Mouse (Mus musculus): ENCODE measurements around the gene Grid2ip. TPM values are rescaled to one million over a fixed set of nuclear protein-coding genes. Genes with fewer than 3 reads are reported as not detected.
"Not testable (repeated sequence)": the region's sequence is repeated elsewhere in the genome, so short reads cannot be mapped to it uniquely, and the experiment has no call there.

Gene Grid2ip
- polyA plus RNA-seq, 1 experiment from 2014 or later = 0.12 TPM

- Histone ChIP-seq H3K27me3 (ENCODE audit: control insufficient read depth, insufficient read depth, low read length) (peaks cover 69% of the 10 kb centered on the region), H3K4me3 (ENCODE audit: low read depth, low read length) (no peak overlapping the region), H3K36me3 (ENCODE audit: control insufficient read depth, insufficient read depth, low read length) (no peaks in the 10 kb centered on the region), H3K27ac (ENCODE audit: low read depth, low read length) (no peak overlapping the region), H3K9ac (ENCODE audit: low read length) (no peak overlapping the region), H3K4me1 (ENCODE audit: control insufficient read depth, insufficient read depth, low read length) (peaks cover 5% of the 10 kb centered on the region; the same call in 1 of the 2 replicates), H3K4me2 (no peak overlapping the region), H3K9me3 (ENCODE audit: control insufficient read depth, low read length) (no peaks in the 10 kb centered on the region)
- DNase-seq (ENCODE audit: low spot score, missing footprints) = peak; percentile 73
- ATAC-seq (ENCODE audit: low FRiP score) = no peak
- WGBS = 52% methylated on average over 4 of the region's 4 CpGs
Observed at GRCm38 (mm10) chr5:143371146-143371510, 14.0 kb downstream of the Grid2ip start.

GRCm38 (mm10) chr5:143372818-143373217 lies 15.7 kb downstream of the Grid2ip start:
- Histone ChIP-seq H3K4me2 (peak overlapping the region; percentile 42), H3K27me3 (ENCODE audit: control insufficient read depth, insufficient read depth, low read length) (peaks cover 69% of the 10 kb centered on the region), H3K36me3 (ENCODE audit: control insufficient read depth, insufficient read depth, low read length) (no peaks in the 10 kb centered on the region), H3K9ac (ENCODE audit: low read length) (no peak overlapping the region), H3K9me3 (ENCODE audit: control insufficient read depth, low read length) (no peaks in the 10 kb centered on the region), H3K4me1 (ENCODE audit: control insufficient read depth, insufficient read depth, low read length) (peaks cover 5% of the 10 kb centered on the region; the same call in 1 of the 2 replicates), H3K27ac (ENCODE audit: low read depth, low read length) (no peak overlapping the region), H3K4me3 (ENCODE audit: low read depth, low read length) (peak overlapping the region; percentile 19; the same call in 1 of the 2 replicates)
- 0 out of 2 replicates have a peak, but pooled peaks have one; percentile 27 for ATAC-seq (ENCODE audit: low FRiP score)
- peak; percentile 88 for DNase-seq (ENCODE audit: low spot score, missing footprints)
- WGBS = 1% methylated on average over 35 of the region's 35 CpGs

- DNase-seq (ENCODE audit: low spot score, missing footprints) (peak; percentile 98), ATAC-seq (ENCODE audit: low FRiP score) (no peak)
- no peaks in the 10 kb centered on the region for H3K9me3 ChIP-seq (ENCODE audit: control insufficient read depth, low read length)
- peaks cover 1% of the 10 kb centered on the region; the same call in 1 of the 2 replicates for H3K4me1 ChIP-seq (ENCODE audit: control insufficient read depth, insufficient read depth, low read length)
- H3K4me2 ChIP-seq = 0 out of 2 replicates have a peak overlapping the region, but pooled peaks have one; percentile 13
- no peak overlapping the region for H3K9ac ChIP-seq (ENCODE audit: low read length)
- WGBS = 6% methylated on average over 21 of the region's 21 CpGs
- H3K4me3 ChIP-seq (ENCODE audit: low read depth, low read length) = 0 out of 2 replicates have a peak overlapping the region, but pooled peaks have one; percentile 3
- no peak overlapping the region for H3K27ac ChIP-seq (ENCODE audit: low read depth, low read length)
- no peaks in the 10 kb centered on the region for H3K36me3 ChIP-seq (ENCODE audit: control insufficient read depth, insufficient read depth, low read length)
- H3K27me3 ChIP-seq (ENCODE audit: control insufficient read depth, insufficient read depth, low read length) = peaks cover 44% of the 10 kb centered on the region
Observed at GRCm38 (mm10) chr5:143375242-143375641, 18.1 kb downstream of the Grid2ip start.

GRCm38 (mm10) chr5:143376156-143376555 lies 19.0 kb downstream of the Grid2ip start:
- no peak overlapping the region for H3K9ac ChIP-seq (ENCODE audit: low read length)
- peak; percentile 84 for DNase-seq (ENCODE audit: low spot score, missing footprints)
- no peaks in the 10 kb centered on the region for H3K9me3 ChIP-seq (ENCODE audit: control insufficient read depth, low read length)
- H3K4me3 ChIP-seq (ENCODE audit: low read depth, low read length) = no peak overlapping the region
- H3K4me2 ChIP-seq = no peak overlapping the region
- H3K27ac ChIP-seq (ENCODE audit: low read depth, low read length) = no peak overlapping the region
- WGBS = 83% methylated on average over 4 of the region's 4 CpGs
- H3K36me3 ChIP-seq (ENCODE audit: control insufficient read depth, insufficient read depth, low read length) = no peaks in the 10 kb centered on the region
- no peak for ATAC-seq (ENCODE audit: low FRiP score)
- H3K27me3 ChIP-seq (ENCODE audit: control insufficient read depth, insufficient read depth, low read length) = peaks cover 35% of the 10 kb centered on the region
- no peaks in the 10 kb centered on the region for H3K4me1 ChIP-seq (ENCODE audit: control insufficient read depth, insufficient read depth, low read length)

DNA sequence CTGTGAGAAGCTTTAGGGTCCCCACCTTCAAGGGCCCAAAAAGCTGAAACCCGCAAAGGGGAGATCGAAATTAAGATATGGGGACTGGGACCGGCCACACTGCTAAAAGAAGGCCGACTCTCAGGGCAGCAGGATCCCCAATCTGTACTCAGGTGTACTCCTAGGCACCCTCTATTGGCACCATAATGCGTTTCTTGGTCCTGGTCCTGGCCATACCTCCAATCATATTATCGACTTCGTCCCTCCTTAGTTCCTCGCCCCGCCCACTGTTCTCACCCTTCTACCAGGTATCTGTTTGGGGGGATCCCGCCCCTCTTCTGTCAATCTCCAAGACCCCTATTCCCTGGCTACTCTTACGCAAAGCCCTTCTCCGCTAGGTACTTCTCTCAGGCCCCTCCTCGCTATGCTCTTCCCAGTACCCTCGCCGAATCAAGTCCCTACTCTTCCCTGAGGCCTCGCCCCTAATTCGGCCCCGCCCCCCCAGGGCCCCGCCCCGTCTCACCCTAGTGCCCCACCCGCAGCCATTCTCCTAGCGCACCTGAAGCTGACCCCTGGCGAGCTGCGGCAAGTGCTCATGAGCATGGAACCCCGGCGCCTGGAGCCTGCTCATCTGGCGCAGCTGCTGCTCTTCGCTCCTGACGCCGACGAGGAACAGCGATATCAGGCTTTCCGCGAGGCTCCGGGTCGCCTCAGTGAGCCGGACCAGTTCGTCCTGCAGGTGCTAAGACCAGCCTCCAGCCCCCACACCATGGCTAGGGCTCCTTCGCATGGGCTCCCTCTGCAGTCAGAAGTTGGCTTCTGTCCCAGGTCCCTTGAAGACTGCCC lies 29.9 kb downstream of the Grid2ip start:
- Histone ChIP-seq H3K27ac (ENCODE audit: low read depth, low read length) (no peak overlapping the region), H3K9ac (ENCODE audit: low read length) (no peak overlapping the region), H3K36me3 (ENCODE audit: control insufficient read depth, insufficient read depth, low read length) (no peaks in the 10 kb centered on the region), H3K27me3 (ENCODE audit: control insufficient read depth, insufficient read depth, low read length) (peaks cover 6% of the 10 kb centered on the region), H3K9me3 (ENCODE audit: control insufficient read depth, low read length) (no peaks in the 10 kb centered on the region), H3K4me1 (ENCODE audit: control insufficient read depth, insufficient read depth, low read length) (no peaks in the 10 kb centered on the region; the same call in 1 of the 2 replicates), H3K4me3 (ENCODE audit: low read depth, low read length) (peak overlapping the region; percentile 3; the same call in 1 of the 2 replicates), H3K4me2 (peak overlapping the region; percentile 44)
- ATAC-seq (ENCODE audit: low FRiP score) (peak; percentile 46; the same call in 1 of the 2 replicates), DNase-seq (ENCODE audit: low spot score, missing footprints) (peak; percentile 87)
- WGBS = 9% methylated on average over 39 of the region's 39 CpGs

DNA sequence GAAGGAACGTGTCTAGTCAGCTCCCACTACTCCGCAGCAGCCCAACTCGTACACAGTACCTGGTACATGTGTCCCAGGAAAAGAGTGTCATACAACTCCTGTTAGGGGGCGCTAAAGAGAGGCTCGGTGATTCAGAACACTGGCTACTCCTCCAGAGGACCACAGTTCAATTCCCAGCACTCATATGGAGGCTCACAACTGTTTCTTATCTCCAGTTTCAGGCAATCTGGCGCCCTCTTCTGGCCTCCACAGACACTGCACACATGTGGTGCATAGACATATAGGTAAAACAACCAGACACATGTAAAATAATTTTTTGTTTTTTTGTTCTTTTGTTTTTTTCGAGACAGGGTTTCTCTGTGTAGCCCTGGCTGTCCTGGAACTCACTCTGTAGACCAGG lies 37.0 kb downstream of the Grid2ip start:
- H3K27me3 ChIP-seq (ENCODE audit: control insufficient read depth, insufficient read depth, low read length) = no peaks in the 10 kb centered on the region
- 81% methylated on average over 7 of the region's 7 CpGs for WGBS
- no peak overlapping the region for H3K9ac ChIP-seq (ENCODE audit: low read length)
- no peak overlapping the region for H3K4me3 ChIP-seq (ENCODE audit: low read depth, low read length)
- DNase-seq (ENCODE audit: low spot score, missing footprints) (no peak), ATAC-seq (ENCODE audit: low FRiP score) (no peak)
- H3K36me3 ChIP-seq (ENCODE audit: control insufficient read depth, insufficient read depth, low read length) = no peaks in the 10 kb centered on the region
- no peak overlapping the region for H3K27ac ChIP-seq (ENCODE audit: low read depth, low read length)
- no peak overlapping the region for H3K4me2 ChIP-seq
- no peaks in the 10 kb centered on the region for H3K4me1 ChIP-seq (ENCODE audit: control insufficient read depth, insufficient read depth, low read length)
- no peaks in the 10 kb centered on the region for H3K9me3 ChIP-seq (ENCODE audit: control insufficient read depth, low read length)

DNA sequence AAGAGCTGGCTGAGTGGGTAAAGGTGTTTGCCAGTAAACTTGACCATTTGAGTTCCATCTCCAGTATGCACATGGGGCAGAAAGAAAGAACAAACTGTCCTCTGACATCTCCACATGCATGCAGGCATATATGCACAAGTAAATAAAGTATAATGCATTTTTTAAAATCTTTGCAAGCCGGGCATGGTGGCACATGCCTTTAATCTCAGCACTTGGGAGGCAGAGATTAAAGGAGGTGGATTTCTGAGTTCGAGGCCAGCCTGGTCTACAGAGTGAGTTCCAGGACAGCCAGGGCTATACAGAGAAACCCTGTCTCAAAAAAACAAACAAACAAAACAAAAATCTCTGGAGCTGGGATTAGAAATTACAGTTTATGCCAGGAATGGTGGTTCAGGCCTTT lies 37.8 kb downstream of the Grid2ip start:
- H3K4me2 ChIP-seq; H3K27ac ChIP-seq (ENCODE audit: low read depth, low read length); H3K4me1 ChIP-seq (ENCODE audit: control insufficient read depth, insufficient read depth, low read length); H3K9me3 ChIP-seq (ENCODE audit: control insufficient read depth, low read length); H3K9ac ChIP-seq (ENCODE audit: low read length); H3K36me3 ChIP-seq (ENCODE audit: control insufficient read depth, insufficient read depth, low read length); H3K4me3 ChIP-seq (ENCODE audit: low read depth, low read length); H3K27me3 ChIP-seq (ENCODE audit: control insufficient read depth, insufficient read depth, low read length); ATAC-seq (ENCODE audit: low FRiP score): not testable (repeated sequence)
- 90% methylated on average over 2 of the region's 2 CpGs for WGBS
- DNase-seq (ENCODE audit: low spot score, missing footprints) = peak; percentile 84

GRCm38 (mm10) chr5:143395649-143396048 lies 38.5 kb downstream of the Grid2ip start:
- Histone ChIP-seq H3K4me3 (ENCODE audit: low read depth, low read length) (no peak overlapping the region), H3K27me3 (ENCODE audit: control insufficient read depth, insufficient read depth, low read length) (no peaks in the 10 kb centered on the region), H3K4me2 (no peak overlapping the region), H3K36me3 (ENCODE audit: control insufficient read depth, insufficient read depth, low read length) (no peaks in the 10 kb centered on the region), H3K27ac (ENCODE audit: low read depth, low read length) (no peak overlapping the region), H3K4me1 (ENCODE audit: control insufficient read depth, insufficient read depth, low read length) (no peaks in the 10 kb centered on the region), H3K9me3 (ENCODE audit: control insufficient read depth, low read length) (no peaks in the 10 kb centered on the region), H3K9ac (ENCODE audit: low read length) (no peak overlapping the region)
- peak; percentile 76 for DNase-seq (ENCODE audit: low spot score, missing footprints)
- ATAC-seq (ENCODE audit: low FRiP score) = no peak
- 44% methylated on average over 2 of the region's 2 CpGs for WGBS

DNA sequence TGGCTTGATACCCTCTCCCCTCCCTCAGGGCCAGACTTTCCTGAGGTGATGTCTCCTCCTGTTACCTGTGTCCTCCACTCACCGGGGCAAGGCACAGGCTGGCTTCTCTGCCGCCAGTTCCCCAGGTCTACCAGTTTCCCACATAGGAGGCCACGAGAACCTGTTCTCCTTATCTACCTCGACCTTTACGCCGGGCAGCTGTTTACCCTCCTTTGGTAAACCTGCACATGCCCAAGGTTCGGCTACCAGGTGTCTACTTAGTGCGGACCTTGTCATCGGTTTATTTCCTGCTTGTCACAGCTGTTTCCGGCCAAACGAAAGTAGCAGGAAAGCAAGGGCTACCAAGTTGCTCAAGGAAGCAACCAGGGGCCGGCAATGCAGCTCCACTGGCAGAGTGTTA lies 43.4 kb downstream of the Grid2ip start:
- no peak for DNase-seq (ENCODE audit: low spot score, missing footprints)
- no peaks in the 10 kb centered on the region for H3K27me3 ChIP-seq (ENCODE audit: control insufficient read depth, insufficient read depth, low read length)
- no peak overlapping the region for H3K9ac ChIP-seq (ENCODE audit: low read length)
- H3K4me3 ChIP-seq (ENCODE audit: low read depth, low read length) = no peak overlapping the region
- peaks cover 11% of the 10 kb centered on the region for H3K4me1 ChIP-seq (ENCODE audit: control insufficient read depth, insufficient read depth, low read length)
- WGBS = 91% methylated on average over 12 of the region's 12 CpGs
- no peak for ATAC-seq (ENCODE audit: low FRiP score)
- no peak overlapping the region for H3K27ac ChIP-seq (ENCODE audit: low read depth, low read length)
- H3K36me3 ChIP-seq (ENCODE audit: control insufficient read depth, insufficient read depth, low read length) = no peaks in the 10 kb centered on the region
- H3K9me3 ChIP-seq (ENCODE audit: control insufficient read depth, low read length) = no peaks in the 10 kb centered on the region
- H3K4me2 ChIP-seq = no peak overlapping the region

Data from midbrain, embryonic 11.5 days (tissue).